Mouse (Mus musculus) G1E (cell line): ENCODE results near the gene Ddx39b. TPM values are rescaled to one million over a fixed set of nuclear protein-coding genes. Genes with fewer than 3 reads are reported as not detected.

ENCODE experiments used
- ATAC-seq: 2 replicates; pipeline ENCODE4 v1.8.0; 2016; ENCODE audit warnings: mild to moderate bottlenecking; ENCODE audit not compliant: insufficient number of reproducible peaks, poor library complexity, low FRiP score, severe bottlenecking; ENCODE audit errors: extremely low read depth
- DNase-seq: peaks from one replicate; pipeline ENCODE4 v3.0.0; 2012; ENCODE audit warnings: low spot score
- H3K27me3 ChIP-seq: 2 replicates; pipeline ENCODE4 v1.6.1; 2012; ENCODE audit warnings: mild to moderate bottlenecking, low read length, inconsistent platforms; ENCODE audit not compliant: insufficient read depth
- H3K36me3 ChIP-seq: replicated peaks from 2 replicates; pipeline ENCODE3; 2012; ENCODE audit warnings: mild to moderate bottlenecking, inconsistent platforms
- H3K4me1 ChIP-seq: 2 replicates; pipeline ENCODE4 v1.6.1; 2012; ENCODE audit warnings: low read depth, low read length, inconsistent platforms, mixed read lengths; ENCODE audit not compliant: insufficient read depth
- H3K4me3 ChIP-seq: 2 replicates; pipeline ENCODE4 v1.5.1; 2012; ENCODE audit warnings: low read depth, mild to moderate bottlenecking, inconsistent platforms, low read length, moderate library complexity, mixed read lengths
- H3K9me3 ChIP-seq: replicated peaks from 2 replicates; pipeline ENCODE4 v1.6.1; 2012; ENCODE audit warnings: inconsistent platforms
- CTCF ChIP-seq: IDR thresholded peaks from 2 replicates; pipeline ENCODE4 v1.5.1; 2012; ENCODE audit warnings: low read depth, low read length, inconsistent platforms, mixed read lengths
- GATA1 ChIP-seq: IDR thresholded peaks from 2 replicates; pipeline ENCODE4 v1.6.1; 2012; ENCODE audit warnings: borderline replicate concordance, low read length, inconsistent platforms, mixed read lengths
- GATA2 ChIP-seq: IDR thresholded peaks from 2 replicates; pipeline ENCODE4 v1.6.1; 2012; ENCODE audit warnings: low read depth, low read length, inconsistent platforms, borderline replicate concordance
- POLR2AphosphoS5 ChIP-seq: IDR thresholded peaks from 2 replicates; pipeline ENCODE4 v1.6.1; 2012; ENCODE audit warnings: low read depth, low read length, inconsistent platforms; ENCODE audit not compliant: insufficient replicate concordance
- TAL1 ChIP-seq: conservative IDR thresholded peaks from 2 replicates; pipeline ENCODE4 v1.6.1; 2012; ENCODE audit warnings: low read depth, low read length, inconsistent platforms, mixed read lengths
- polyA plus RNA-seq: library from polyadenylated mRNA; stranded (reverse); fragments of >175 nt; gene quantifications from 2 replicates; pipeline ENCODE4 v1.2.3, GENCODE M21; 2012
- total RNA-seq, 2 experiments: library from RNA; stranded (forward) in 1 of 2; stranded (reverse) in 1 of 2; fragments of 200-1000 nt in 1 of 2; fragments of >200 nt in 1 of 2; fragmentation: Nextera tagmentation in 1 of 2; gene quantifications; 2 replicates each; pipeline ENCODE4 v1.2.3; 2014 to 2017

Ddx39b gene
- total and polyA plus RNA-seq, 3 experiments: 174 to 424 (median 362) TPM

DNA sequence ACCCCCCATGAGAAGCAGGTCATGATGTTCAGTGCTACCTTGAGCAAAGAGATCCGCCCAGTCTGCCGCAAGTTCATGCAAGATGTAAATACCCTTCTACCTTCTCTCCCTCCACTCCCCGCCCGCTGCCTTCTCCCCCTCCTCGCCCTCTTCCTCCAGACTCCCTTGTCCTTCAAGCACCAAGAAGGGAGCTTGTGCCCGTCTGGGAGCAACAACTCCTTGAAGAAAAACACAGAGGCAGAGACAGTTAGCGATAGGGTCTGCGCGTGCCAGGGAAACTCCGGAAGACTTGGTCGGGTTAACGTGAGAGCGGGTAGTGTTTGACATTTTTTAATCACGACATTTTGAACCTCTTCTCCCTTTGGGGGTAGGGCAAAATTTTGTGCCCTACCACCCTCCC is 7.4 kb downstream of the Ddx39b start:
- no peak for ATAC-seq
- H3K36me3 ChIP-seq: peaks cover 99% of the 10 kb centered on the region
- peaks cover 95% of the 10 kb centered on the region for H3K4me1 ChIP-seq
- TF ChIP-seq POLR2AphosphoS5 (no peak), GATA1 (no peak), CTCF (no peak)
- peak overlapping the region; percentile 28; the same call in 1 of the 2 replicates for H3K4me3 ChIP-seq
- no peak for DNase-seq
- H3K27me3 ChIP-seq: no peaks in the 10 kb centered on the region
- H3K9me3 ChIP-seq: no peaks in the 10 kb centered on the region

DNA sequence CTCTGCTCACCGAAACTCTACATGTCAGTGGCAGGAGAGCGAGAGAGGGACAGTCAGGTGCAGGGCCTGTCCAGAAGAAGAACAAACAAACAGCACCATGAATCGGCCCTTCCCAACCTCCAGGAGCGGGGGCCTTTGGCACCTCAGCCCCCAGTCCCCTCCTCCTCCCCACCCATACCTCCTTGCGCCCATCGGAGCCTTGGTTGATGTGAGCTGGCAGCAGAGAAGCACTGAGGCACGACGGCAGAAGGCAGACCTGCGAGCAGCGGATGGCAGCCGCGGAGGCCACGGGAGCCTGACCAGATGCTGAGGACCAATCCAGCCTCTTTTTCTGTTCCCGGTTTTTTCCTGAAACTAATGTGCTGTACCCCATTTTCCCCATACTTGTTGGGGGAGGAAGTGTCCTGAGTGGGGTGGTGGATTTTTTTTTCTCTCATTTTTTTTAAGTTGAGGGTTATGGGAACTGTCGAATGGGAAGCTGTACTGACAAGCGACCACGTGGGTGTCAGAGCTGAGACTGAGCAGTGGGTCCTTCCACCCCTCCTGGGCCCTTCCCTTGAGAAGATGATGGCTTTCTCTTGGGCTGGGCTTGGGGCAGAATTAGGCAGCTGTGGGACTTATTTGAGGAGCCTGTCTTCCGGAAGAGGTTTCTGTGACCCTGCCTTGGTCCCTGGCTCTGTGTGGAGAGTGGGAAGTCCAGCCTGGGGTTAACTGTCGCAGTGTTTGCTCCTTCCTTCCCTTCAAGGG is 8.1 kb downstream of the Ddx39b start:
- DNase-seq (no peak), ATAC-seq (no peak)
- no peaks in the 10 kb centered on the region for H3K27me3 ChIP-seq
- H3K9me3 ChIP-seq: no peaks in the 10 kb centered on the region
- peaks cover 99% of the 10 kb centered on the region for H3K36me3 ChIP-seq
- peak overlapping the region; percentile 28; the same call in 1 of the 2 replicates for H3K4me3 ChIP-seq
- TF ChIP-seq GATA1: no peak
- TF ChIP-seq TAL1: no peak
- TF ChIP-seq CTCF: no peak
- no peak for TF ChIP-seq GATA2
- TF ChIP-seq POLR2AphosphoS5: no peak
- H3K4me1 ChIP-seq: peaks cover 94% of the 10 kb centered on the region

DNA sequence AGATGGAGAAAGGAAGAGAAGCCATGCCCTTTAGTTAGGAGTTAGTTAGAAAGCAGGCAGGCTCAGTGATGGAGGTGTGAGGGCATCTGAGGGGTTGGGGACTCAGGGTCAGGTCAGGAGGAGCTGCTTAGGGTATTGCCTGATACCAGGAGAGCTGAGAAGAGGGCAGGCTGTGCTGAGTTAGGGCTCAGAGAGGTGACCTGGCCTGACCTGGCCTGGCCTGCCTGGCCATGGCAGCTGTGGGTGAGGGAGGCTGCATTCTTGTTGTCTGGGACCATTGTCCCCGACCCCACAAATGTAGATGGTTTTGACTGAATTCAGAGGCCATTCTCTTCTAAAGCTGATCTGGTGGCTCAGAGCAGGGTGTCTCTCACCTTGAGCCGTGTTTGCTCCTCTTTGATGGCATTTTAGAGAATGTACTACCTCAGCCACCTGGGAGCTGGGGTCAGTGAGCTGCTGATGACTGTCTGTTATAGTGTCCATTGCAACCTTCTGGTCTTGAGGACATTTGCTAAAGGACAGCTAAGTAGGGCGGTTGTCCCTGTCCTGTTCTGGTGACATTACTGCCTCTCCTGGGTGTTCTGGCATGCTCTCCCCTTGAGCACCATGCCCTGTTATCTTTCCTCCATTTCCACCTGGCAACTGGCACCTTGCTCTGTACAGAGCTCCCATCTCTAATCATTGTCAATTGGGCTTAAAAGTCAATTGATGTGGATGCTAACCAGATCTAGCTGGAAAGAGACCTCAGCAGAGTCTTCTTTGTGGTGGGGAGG is 9.0 kb downstream of the Ddx39b start:
- DNase-seq (no peak), ATAC-seq (no peak)
- Histone ChIP-seq H3K9me3 (no peaks in the 10 kb centered on the region), H3K4me3 (peak overlapping the region; percentile 24; the same call in 1 of the 2 replicates), H3K36me3 (peaks cover 92% of the 10 kb centered on the region), H3K27me3 (no peaks in the 10 kb centered on the region), H3K4me1 (peaks cover 85% of the 10 kb centered on the region)
- TF ChIP-seq GATA2: no peak
- TF ChIP-seq TAL1: no peak
- no peak for TF ChIP-seq CTCF
- TF ChIP-seq POLR2AphosphoS5: no peak
- TF ChIP-seq GATA1: no peak

DNA sequence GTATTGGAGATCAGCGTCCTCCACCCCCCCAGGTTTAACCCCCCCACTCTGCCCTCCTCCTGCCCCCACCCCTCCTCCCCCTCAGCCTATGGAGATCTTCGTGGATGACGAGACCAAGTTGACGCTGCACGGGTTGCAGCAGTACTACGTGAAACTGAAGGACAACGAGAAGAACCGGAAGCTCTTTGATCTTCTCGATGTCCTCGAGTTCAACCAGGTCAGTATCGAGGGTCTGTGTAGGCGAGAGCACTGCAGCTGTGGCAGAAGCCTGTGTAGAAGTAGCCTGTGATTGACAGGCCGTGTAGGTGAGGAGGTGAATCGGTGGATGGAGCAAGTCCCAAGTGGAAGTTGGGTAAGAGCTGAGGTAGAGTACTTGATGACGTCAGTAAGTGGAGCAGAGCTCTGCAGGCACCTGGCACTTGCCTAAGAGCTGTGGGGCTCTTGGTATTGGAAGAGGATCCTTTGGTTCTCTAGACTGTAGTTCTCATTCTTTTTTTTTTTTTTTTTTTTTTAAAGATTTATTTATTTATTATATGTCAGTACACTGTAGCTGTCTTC is 9.7 kb downstream of the Ddx39b start:
- Histone ChIP-seq H3K36me3 (peaks cover 85% of the 10 kb centered on the region), H3K27me3 (no peaks in the 10 kb centered on the region)

DNA sequence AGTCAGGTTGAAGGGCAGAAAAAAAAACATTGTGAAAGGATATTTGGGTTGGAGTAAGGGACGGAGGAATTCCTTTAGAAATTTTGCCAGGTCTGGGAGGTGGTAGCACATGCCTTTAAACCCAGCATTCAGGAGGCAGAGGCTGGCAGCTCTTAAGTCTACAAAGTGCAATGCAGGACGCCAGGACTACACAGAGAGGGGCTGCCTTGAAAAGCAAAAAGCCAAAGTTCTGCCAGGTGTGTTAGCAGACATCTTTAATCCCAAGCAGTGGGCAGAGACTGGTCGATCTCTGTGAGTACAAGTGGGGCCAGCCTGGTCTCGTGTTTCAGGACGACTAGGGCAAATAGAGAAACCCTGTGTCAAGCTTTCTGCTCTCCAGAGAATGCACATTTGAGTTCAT is 10.4 kb downstream of the Ddx39b start:
- ATAC-seq (no peak), DNase-seq (no peak)
- TF ChIP-seq POLR2AphosphoS5 (no peak), CTCF (no peak), TAL1 (no peak), GATA2 (no peak)
- no peak overlapping the region for H3K4me3 ChIP-seq
- no peaks in the 10 kb centered on the region for H3K9me3 ChIP-seq
- peaks cover 77% of the 10 kb centered on the region for H3K36me3 ChIP-seq
- H3K4me1 ChIP-seq: peaks cover 71% of the 10 kb centered on the region
- no peaks in the 10 kb centered on the region for H3K27me3 ChIP-seq

More for the DNA sequence above, 9.7 kb downstream of the Ddx39b start:
- Histone ChIP-seq H3K4me1 (peaks cover 78% of the 10 kb centered on the region), H3K9me3 (no peaks in the 10 kb centered on the region), H3K4me3 (no peak overlapping the region)
- DNase-seq (no peak), ATAC-seq (no peak)
- no peak for TF ChIP-seq GATA2
- TF ChIP-seq CTCF: no peak
- TF ChIP-seq GATA1: no peak
- no peak for TF ChIP-seq POLR2AphosphoS5
- TF ChIP-seq TAL1: no peak

DNA sequence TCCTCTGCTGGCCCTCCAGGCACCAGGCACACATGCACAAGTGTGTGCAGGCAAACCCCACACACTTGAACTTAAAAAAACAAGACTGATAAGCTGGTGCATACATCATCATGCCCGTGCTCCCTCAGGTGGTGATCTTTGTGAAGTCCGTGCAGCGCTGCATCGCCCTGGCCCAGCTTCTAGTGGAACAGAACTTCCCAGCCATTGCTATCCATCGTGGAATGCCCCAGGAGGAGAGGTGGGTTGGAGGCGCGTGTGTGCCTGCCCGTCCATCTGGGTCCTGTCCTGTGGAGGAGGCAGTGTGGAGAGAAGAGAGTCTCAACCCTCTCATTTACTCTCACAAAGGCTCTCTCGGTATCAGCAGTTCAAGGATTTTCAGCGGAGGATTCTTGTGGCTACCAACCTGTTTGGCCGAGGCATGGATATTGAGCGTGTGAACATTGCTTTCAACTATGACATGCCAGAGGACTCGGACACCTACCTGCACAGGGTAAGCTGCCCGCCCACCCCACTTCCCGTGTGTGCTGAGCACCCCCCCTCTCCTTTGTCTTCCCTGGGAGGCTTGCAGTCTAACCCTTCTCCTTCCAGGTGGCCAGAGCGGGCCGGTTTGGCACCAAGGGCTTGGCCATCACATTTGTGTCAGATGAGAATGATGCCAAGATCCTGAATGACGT is 11.2 kb downstream of the Ddx39b start:
- peaks cover 69% of the 10 kb centered on the region for H3K4me1 ChIP-seq
- TF ChIP-seq GATA1: no peak
- TF ChIP-seq CTCF: no peak
- TF ChIP-seq TAL1: no peak
- no peak for TF ChIP-seq POLR2AphosphoS5
- no peak for TF ChIP-seq GATA2
- H3K36me3 ChIP-seq: peaks cover 70% of the 10 kb centered on the region
- DNase-seq: no peak
- H3K27me3 ChIP-seq: no peaks in the 10 kb centered on the region
- H3K4me3 ChIP-seq: no peak overlapping the region
- no peak for ATAC-seq
- no peaks in the 10 kb centered on the region for H3K9me3 ChIP-seq
